Mouse (Mus musculus) ZHBTc4 (cell line): Measurements from ENCODE around the gene Ankdd1b.

Experiments used
- DNase-seq: peaks from one replicate; pipeline ENCODE4 v3.0.0-alpha.2; 2011; ENCODE audit warnings: low read depth, low spot score

Ankdd1b gene

DNA sequence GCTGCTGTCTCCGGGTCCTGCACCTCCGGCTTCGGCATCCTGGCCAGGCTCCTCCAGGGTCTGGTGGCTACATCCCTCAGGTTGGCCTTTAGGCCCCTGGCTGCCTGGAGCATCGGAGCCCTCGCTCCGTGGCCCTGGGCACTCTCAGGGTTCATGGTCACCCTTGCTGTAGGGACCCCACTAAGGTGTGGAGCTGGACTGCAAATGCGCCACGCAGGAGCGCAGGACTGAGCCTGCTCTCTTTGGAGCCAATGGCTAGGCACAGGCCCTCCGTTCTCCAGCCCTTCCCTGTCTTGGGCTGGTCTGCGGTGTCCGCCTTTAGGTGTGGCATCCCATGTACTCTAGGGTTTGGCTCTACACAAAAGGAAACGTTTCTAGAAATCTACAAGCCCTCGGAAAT lies at the start of gene Ankdd1b:
TSS of gene Ankdd1b (minus strand) at position 242 of the 400 bp plus-strand sequence.
- no peak for DNase-seq

DNA sequence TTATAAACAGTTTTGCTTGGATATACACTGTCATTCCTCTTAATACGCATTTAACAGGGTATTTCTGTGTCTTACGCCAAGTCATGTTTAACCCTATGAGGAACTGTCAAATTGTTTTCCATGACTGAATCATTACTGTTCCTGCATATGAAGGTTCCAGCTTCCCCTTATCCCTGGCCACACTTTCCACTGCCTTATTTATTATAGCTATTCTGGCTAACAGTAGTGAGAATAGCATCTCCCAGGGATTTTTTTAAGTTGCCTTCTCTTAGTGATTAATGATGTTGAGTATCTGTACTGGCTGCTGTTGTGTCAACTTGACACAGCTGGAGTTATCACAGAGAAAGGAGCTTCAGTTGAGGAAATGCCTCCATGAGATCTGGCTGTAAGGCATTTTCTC lies 46.3 kb upstream of the Ankdd1b start:
- no peak for DNase-seq

DNA sequence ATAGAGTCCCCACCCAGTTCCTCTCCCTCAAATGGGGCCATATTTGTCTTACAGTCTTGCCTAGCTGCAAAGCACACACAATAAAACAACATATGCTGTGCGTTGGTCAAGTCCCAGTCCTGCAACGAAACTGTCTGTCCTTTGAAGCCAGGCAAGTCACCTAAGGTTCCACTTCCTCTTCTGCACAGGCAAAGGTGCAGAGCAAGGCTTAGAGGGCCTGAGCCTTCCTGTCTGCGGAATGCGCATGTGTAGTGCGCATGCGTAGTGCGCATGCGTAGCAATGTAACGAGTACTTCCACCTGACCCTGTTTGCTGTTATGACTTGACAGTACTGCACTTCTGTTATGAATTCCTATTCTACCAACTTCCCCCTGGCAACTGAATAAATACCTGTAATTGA lies 45.3 kb upstream of the Ankdd1b start:
- peak; percentile 29 for DNase-seq

DNA sequence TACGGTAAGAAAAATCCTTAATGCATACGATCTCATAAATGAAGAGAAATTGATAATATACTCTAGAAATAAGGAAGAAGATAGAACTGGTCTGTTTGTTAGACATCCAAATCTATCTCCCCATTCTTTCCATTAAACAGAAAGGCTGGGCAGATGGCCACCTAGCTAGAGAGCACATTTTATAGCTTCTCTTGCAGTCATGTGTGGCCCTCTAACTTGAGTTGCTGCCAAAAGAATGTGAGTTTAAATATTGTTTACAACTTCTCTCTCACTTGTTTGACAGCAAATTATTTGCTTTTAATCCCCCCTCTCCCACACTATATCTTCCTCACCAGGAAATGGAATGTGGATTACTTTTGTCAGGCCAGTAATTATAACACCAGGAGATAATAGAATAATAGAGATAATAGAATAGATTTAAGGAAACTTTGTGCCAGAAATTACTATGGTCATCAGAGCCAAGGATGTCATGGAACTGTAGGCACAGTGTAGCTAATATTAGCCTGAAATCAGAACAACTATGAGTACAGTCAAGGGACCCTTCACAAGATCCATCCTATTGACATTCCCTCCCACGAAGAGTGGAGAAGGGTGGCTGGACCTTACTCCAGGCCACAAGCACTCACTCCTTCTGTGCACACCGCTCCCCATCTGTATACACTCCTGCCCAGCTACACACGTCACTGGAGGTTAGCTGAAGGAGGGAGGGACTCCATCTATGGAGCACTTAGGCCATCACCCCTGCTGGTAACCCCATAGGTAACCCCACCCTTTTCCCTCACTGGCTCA lies 43.4 kb upstream of the Ankdd1b start:
- DNase-seq: no peak

DNA sequence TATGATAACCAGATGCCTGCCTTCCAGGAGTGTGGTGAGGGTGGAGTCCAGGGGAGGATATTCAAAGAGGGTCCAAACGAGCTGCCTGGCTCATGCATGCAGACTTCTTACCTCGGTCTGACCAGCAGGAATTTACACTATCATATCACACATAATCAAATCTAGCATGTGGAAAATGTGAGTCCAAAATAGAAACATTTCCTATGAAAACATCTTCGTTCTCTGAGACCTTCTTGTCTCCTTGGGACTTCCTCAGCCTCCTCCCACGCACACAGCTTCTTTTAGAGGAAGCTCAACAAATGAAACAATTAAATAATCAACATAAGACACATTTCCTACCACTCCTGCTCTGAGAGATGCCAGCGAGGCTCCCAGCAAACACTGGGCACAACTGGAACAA lies 40.9 kb upstream of the Ankdd1b start:
- DNase-seq: no peak

DNA sequence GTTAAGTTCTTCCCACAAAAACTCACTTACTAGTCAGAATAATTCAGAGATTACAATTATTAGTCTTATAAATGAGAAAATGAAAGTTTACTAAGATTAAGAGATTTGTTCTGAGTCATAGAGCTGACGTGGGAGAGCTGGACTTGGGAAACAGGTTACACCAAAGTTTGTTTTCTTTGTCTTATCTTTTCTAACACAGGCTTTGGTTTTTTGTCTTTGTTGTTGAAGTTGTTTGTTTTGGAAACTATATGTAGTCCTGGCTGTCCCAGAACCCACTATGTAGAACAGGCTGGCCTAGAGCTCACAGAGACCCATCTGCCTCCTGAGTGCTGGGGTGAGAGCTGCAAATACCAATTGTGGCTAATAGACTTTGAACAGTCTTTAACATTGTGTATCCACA lies 40.3 kb upstream of the Ankdd1b start:
- no peak for DNase-seq

DNA sequence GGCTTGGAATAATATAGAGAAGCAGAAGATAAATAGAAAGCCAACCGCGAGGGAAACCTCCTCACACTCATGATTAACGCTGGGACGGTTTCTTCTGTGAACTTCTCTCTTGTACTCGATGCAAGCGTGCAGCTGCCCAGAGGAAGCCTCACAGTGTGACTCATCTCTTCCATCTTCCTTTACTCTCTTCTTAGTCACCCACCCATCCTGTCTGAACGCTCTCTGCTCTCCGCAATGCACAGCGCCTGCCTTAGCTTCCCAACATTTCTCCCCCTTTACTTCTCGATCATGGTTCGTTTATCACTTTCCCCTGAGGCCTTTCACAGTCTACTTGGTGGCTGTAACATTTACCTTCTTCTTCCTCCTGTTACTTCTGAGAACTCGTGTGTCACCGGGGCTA lies 39.6 kb upstream of the Ankdd1b start:
- DNase-seq: no peak

DNA sequence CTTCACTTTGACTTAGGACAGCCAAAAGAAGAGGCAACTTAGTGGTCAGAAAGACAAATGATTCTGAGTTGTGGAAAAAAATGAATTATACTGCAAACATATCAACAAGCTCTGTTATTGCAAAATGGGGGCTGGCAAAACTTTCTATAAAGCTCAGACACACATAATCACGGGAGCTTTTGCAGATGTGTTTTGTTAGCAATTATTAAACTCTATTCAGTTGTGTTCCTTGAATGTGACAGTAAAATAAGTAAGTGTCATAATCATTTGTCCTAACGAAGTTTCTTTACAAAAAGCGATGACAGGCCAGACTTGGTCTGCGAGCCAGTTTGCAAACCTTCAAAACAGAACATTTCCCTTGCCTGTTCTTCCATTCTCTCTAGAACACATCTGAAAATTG lies 36.5 kb upstream of the Ankdd1b start:
- DNase-seq: no peak

DNA sequence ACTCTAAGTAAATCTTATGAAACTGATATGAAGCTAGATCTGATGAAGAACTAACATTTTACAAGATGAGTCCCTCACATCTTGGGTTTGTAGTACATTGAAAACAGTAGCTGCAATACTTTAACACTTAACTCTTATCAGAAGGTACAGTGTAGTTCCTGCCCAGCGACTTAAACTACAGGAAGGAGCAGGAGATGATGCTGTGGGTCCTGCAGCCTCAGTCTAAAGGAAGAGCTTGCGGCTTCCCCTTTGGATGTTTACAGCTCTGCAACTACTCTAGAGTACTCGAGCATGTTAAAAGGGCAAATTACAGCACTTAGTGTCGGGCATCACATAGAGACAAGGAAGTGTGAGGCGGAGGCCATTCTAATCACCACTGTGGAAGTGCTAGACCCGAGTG lies 35.3 kb upstream of the Ankdd1b start:
- no peak for DNase-seq

DNA sequence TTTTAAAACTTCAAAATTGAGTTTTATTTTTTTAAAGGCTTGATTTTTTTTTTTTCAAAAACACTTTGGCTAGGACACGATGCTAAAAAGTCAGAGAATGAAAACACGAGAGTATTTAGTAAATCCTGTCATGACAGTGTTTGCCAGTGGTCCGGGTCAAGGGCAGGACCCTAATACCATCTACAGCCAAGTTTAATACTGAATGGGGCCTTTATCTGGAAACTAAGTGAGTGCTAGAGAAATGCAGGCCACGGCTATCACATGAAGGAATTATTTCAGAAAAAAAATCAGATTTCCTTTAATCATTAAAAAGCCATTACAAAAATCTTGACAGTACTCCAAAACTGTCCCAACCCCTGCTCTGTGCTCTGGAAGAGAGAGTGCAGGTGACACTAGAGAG lies 34.7 kb upstream of the Ankdd1b start:
- no peak for DNase-seq

DNA sequence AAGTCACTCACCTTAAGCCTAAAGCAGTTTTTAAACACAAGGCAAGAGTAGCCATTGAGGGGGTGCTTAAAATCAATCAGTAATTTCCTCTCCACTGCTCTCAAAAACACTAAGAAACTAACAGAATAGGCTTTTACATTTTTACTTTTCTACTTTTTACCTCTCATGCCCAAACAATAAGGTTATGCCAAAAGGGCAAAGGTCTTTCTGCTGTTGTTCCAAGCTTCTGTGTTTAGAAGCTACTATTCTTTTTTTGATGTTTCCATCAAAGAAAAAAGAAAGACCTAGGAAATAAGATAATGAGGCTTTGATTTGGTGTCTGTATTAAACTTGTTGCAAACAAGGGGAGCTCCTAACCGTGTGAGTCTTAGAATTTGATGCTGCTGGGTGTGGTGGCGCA lies 28.9 kb upstream of the Ankdd1b start:
- no peak for DNase-seq

DNA sequence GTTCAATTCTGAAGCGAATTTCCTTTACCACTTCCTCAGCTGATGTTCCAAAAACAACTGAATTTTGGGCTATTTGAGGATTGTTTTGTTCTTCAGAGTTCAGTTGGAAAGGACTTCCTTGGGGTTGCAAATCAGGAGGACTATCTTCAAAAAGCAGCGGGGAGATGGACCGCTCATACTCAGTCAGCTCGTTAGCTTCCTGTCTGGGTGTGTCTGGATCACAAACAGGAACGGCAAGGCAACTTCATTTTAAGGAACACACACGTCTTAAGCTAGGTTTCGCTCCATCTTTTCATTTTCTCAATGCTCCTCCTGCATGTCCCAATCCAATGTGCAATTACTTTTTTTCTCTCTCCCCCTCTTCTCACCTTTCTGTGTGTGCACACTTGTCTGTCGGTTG lies 25.6 kb upstream of the Ankdd1b start:
- no peak for DNase-seq

DNA sequence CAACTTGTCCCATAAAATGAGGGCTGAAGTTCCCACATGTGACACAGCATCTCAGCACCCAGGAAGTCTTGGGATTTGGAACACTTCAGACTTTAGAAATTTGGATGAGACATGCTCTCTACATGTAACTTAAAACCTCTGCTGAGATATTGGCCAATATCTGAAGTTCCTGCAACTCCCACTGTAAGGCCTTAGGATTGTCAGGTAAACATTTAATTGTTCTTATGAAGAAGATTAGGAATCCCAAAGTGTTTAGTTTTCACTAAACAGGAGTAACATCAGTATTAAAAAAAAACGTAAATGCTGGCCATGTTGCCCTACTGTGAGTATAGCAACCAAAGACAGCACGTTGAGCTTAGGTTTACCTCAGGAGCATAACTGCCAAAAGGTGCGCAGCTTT lies 19.4 kb upstream of the Ankdd1b start, which contains the start of gene Gm17622:
TSS of gene Gm17622 (plus strand) at position 301 of the 400 bp plus-strand sequence.
- DNase-seq: no peak

DNA sequence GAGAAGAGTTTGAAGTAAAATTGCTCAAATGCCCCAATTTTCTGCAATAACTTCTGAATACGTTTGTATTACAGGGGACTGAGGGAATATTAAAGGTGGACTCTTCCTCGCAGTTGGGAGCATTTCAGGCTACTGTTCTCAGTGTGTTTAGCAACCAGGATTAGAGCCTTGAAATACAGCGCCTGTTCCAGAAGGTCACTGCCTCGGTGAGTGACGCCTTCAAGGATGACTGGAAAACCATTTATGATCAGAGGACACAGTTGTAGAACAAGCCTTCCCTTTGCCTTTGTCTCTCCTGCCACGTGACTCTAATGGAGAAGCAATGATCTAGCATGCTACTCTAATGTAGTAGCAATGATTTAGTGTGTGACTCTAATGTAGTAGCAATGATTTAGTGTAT lies 17.0 kb upstream of the Ankdd1b start:
- no peak for DNase-seq

DNA sequence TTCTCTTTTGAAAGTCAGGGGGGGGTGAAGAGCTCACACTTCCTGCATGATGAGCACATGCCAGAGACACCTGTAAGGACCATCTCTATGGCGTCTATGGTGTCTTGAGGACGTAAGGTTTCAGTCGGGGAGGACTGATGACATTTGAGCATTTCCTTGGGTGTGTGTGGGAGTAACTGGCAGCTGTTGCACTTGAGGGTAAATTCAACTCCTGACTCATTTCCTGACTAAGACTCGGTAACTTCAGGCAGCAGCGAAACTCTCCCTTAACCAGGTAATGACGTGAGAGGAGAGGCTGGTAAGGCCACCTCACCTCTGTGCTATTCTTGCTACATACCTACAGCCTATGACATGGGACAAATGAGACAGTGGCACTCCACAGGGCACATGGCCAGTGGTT lies 16.2 kb upstream of the Ankdd1b start:
- DNase-seq: no peak

DNA sequence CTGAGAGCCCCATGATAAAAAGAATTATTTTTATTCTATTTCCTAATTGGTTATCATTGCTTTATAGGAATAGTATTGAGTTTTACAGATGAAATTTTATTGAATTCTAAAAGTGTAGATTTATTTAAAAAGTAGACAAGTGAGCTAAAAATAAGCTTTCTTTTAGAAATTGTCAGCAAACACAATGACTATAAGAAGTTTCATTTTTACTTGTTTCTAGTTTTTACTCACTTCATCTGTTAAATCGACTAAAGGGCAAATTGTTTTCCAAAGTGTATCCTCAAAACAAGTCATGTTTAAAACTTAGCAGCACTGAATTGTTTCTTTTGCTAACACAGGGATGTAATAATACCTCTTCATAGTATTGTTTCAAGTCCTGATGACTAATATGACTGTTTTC lies 8.0 kb upstream of the Ankdd1b start:
- DNase-seq: no peak

DNA sequence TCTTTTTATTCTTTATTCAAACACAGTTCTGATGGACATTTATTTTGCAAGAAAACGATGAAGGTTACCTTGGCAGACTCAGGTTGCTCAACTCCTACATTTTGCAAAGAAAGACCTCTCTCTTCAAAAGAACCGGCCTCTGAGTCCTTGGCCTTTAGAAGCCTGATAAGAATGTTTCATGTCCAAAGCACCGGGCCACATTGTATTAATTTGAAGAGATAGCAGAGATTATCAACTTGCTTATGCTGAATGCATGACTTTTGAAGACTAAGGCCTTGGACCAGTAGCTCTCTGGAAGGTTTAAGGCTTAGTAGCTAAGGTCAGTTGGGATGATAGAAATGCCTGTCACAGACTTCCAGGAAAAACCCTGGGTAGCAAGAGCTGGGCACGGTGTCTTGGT lies 6.2 kb upstream of the Ankdd1b start:
- no peak for DNase-seq

DNA sequence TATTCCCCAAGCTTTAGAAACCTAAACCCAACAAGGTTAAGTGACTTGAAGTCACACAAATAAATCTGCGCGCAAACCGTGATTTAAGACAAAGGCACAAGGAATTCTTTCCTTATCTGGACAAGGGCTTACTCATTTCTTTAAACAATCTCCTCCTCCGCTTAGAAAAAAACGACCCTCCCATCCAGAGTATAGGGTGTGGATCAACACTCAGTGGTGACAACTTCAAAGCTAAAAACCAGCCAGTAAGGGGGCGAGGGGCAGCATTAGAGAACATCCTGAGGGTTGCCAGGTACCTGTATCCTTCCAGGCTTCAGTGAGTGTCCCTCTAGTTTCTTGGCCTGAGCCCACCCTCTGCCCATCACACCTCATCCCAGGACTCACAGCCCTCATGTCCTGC lies 442 bp downstream of the Ankdd1b start:
- no peak for DNase-seq

DNA sequence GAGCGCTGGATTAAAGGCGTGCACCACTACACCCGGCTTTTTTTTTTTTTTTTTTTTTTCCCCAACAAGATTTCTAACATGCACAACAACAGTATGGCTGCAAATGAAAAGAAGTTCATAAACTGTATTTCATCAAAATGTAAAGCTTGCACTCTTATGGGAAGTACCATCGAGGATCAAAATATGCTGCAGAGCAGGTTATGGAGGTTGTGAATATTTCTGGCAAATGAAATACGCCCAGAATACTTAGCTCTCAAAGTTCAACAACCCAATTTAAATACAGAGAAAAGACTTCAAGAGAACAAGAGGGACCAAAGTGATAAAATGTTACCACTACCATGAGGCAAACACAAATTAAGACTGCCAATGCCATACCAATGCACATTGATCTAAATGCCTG lies 2.3 kb downstream of the Ankdd1b start:
- DNase-seq: no peak

DNA sequence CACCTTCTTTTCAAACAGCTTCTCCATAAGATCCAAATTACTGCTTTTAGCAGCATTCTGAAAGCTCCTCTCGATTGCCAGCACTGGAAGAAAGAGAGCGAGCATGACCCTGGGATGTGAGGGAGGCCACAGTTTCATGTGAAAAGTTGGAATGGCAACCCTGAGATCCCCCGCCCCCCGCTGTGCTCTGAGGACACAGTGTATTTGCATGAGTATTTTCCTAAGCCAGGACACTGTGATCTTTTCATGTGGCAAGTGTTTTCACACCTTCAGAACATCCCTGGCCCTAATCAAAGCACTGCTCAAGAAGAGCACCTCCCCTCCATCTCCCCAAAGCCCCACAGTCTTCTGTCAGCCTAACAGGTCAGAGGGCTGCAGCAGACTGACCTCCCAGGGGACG lies 5.7 kb downstream of the Ankdd1b start:
- DNase-seq: peak; percentile 71

DNA sequence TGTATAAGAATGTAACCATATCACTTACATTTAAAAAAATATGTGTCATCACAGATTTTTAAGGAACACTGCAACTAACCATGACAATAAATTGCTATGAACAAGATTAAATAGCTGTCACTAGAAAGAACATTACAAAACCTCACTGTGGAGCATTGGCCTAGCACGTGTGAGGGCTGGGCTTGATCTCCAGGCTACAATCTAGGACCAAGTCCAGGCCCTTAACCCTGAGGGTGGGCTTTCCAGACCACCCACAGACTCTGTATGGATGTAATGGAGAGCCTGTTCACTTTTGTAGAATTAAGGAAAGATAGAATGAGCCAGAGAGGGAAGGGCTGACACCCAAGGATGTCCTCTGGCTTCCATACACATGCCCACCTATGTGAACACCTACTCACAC lies 8.4 kb downstream of the Ankdd1b start:
- DNase-seq: no peak

DNA sequence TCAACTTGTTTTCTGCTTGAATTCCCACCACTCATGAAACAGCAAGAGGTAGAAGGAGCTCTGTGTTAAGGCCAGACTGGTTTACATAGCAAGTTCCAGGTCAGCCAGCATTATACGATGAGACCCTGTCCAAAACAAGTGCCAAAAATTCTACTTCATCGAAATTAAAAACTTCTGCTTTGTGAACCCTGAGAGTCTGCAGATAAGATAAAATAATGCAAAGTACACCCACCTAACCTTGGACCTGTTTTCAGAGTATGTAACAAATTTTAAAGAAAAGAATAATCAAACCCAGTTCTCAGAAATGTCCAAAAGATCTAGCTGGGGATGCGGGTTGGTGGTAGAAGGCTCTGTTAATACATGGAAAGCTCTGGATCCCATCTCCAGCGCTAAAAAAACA lies 12.4 kb downstream of the Ankdd1b start:
- no peak for DNase-seq

DNA sequence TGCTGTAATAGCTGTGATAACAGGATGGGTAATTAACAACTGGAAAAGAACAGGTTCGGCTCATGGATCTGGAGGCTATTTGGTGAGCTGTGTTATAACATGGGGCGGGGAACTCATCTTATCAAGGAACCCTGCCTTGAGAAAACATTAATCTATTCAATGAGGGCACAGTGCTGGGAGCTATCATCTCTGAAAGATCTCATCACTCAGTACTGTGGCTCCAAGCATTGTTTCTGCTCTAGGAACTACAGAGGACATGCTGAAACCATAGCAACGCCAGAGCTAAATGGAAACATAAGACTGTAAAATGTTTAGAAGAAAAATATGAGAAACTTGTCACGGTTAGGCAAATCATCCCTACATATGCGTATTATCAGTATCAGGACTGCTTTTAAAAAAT lies 13.0 kb downstream of the Ankdd1b start:
- DNase-seq: no peak

DNA sequence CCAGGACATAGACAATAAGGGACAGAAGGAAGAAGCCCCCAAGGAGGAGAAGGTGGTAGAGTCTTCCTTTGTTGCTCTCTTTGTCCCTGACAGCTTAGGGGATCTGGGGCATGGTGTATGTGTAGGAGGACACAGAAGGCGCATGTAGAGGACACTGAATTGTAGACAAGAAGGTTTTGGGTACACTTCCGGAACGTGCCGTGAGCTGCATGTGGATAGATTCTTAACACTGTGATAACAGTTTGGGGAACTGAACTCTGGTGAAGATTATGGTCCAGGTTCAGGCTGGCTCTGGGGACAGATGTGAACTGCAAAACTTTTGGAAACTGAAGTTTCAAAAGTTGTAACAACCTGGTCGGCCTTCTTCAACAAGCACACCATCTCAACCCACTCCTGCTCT lies 13.4 kb downstream of the Ankdd1b start:
- DNase-seq: no peak
